Mouse (Mus musculus): ENCODE data around the gene Abcb5. TPM values are rescaled to one million over a fixed set of nuclear protein-coding genes. Genes with fewer than 3 reads are reported as not detected.

The Abcb5 gene
- total RNA-seq, 2 experiments from 2014 or later: not detected

Other genes starting within 250 kb of the Abcb5 start
- gene Sp8, start 120.1 kb downstream of the Abcb5 start, total RNA-seq (2021): not detected